ENCODE assay signal across 9 mouse cellular contexts in the genomic region with DNA sequence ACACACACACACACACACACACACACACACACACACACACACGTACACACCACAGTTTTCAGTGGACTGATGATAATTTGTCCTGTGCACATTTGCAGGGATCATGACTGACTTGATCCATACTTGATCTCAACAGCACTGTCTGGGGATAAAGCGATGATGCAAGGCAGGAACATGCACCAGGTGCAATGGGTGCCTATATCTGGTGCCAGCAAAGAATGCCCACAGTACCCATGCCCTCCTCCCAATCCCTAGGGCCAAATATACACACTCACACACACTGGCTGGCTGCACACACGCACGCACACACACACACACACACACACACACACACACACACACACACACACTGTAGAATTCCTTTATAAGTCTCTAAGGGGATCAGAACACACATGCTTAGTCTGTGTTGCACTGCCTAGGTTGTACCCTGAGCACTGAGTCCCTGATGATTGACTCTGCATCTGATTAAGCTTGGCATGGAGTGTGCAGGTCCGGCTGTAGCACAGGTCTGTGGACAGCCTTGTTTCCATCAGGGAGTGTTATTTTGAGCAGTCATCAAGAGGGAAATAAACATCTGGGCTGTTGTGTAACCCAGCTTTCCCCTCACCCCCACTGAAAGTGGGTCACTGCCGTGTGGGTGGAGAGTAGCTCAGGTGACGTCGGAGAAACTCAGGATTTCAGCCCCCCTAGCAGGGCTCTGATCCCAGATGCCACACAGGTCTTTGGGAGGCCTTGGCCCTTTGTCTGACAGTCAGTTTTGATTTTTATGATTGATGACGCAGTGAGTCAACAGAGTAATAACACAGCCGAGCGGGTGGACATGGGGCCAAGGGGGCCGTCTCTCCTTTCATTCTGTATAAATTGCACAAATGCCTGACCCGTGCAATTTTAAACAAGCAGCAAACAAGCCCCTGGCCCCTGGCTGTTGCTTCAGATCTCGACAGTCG.
A peak's percentile ranks its signal among the peaks of the same experiment; 100 is the strongest.
DNase-seq lines count a peak whose midpoint lies in the region; ATAC-seq and TF ChIP-seq lines count a peak whose summit lies in the region.
"Had no signal": no experiment of that assay in that cellular context is flagged by ENCODE, and none has a peak within 500 bp of the region (broad histone marks: within the 10 kb centered on the region; RNA-seq: fewer than 3 reads in every experiment).

No protein-coding gene starts in this region.

- peak; percentile 85 for ATAC-seq in intestine, embryonic 15.5 days
- ATAC-seq in lung, postnatal 0 days = peak; percentile 76

- H3K27ac ChIP-seq in intestine, embryonic 15.5 days = no peak overlapping the region
- no peak overlapping the region for H3K27ac ChIP-seq in lung, postnatal 0 days (ENCODE audit: low read length)

- no peaks in the 10 kb centered on the region for H3K9me3 ChIP-seq in intestine, embryonic 15.5 days
- no peaks in the 10 kb centered on the region for H3K9me3 ChIP-seq in lung, postnatal 0 days (ENCODE audit: low read length)

- no peak for TF ChIP-seq EP300 in lung, postnatal 0 days (IDR thresholded peaks at IDR 0.05)

- H3K27me3 ChIP-seq in intestine, embryonic 15.5 days (replicated peaks) = no peaks in the 10 kb centered on the region
- no peaks in the 10 kb centered on the region for H3K27me3 ChIP-seq in lung, postnatal 0 days (replicated peaks; ENCODE audit: insufficient read depth, low read length)

- peak overlapping the region; percentile 28; the same call in 1 of the 2 replicates for H3K4me2 ChIP-seq in intestine, embryonic 15.5 days (replicated peaks)
- H3K4me2 ChIP-seq in lung, postnatal 0 days (replicated peaks; ENCODE audit: low read depth, low read length) = peak overlapping the region; percentile 20; the same call in 1 of the 2 replicates

- DNase-seq in embryo, embryonic 10.5 days (ENCODE audit: low spot score) = peak; percentile 19
- DNase-seq in embryo, embryonic 9.5 days (ENCODE audit: extremely low spot score) = no peak
- peak; percentile 80 for DNase-seq in adrenal gland, adult 8-10 months
- DNase-seq in lung, postnatal 0 days (ENCODE audit: low spot score) = peak; percentile 57
- DNase-seq in heart, adult 8-10 months (ENCODE audit: low spot score) = no peak
- no peak for DNase-seq in heart, adult 11 months
- no peak for DNase-seq in spleen, adult 18-20 months
- DNase-seq: heart, postnatal 14 days had no signal

- H3K36me3 ChIP-seq in intestine, embryonic 15.5 days = no peaks in the 10 kb centered on the region
- H3K36me3 ChIP-seq in lung, postnatal 0 days (ENCODE audit: insufficient read depth, low read length) = no peaks in the 10 kb centered on the region

- no peak overlapping the region for H3K4me3 ChIP-seq in intestine, embryonic 15.5 days (replicated peaks)
- H3K4me3 ChIP-seq in lung, postnatal 0 days (ENCODE audit: low read depth, low read length) = no peak overlapping the region

- WGBS in intestine, embryonic 15.5 days = 31% methylated on average over 15 of the region's 15 CpGs
- 32% methylated on average over 15 of the region's 15 CpGs for WGBS in lung, postnatal 0 days

- H3K9ac ChIP-seq in intestine, embryonic 15.5 days = no peak overlapping the region
- no peak overlapping the region for H3K9ac ChIP-seq in lung, postnatal 0 days (replicated peaks; ENCODE audit: low read depth)

- H3K4me1 ChIP-seq in intestine, embryonic 15.5 days (replicated peaks) = no peaks in the 10 kb centered on the region
- H3K4me1 ChIP-seq in lung, postnatal 0 days (ENCODE audit: insufficient read depth, low read depth, low read length) = no peaks in the 10 kb centered on the region

- TF ChIP-seq CTCF in lung, postnatal 0 days (IDR thresholded peaks at IDR 0.05) = no peak

Comparison
In these comparisons a context has a peak if more than half of its experiments do, and no peak if none do; other contexts are left out.
1. DNase-seq: peak in embryo, embryonic 10.5 days (single experiment), adrenal gland, adult 8-10 months (single experiment) and lung, postnatal 0 days (single experiment); none in embryo, embryonic 9.5 days (single experiment), heart, adult 8-10 months (single experiment), heart, adult 11 months (single experiment) and spleen, adult 18-20 months (0 of 2).